Mouse (Mus musculus) megakaryocyte, adult 5-6 weeks (primary cell): ENCODE measurements around the gene Nit1. TPM values are rescaled to one million over a fixed set of nuclear protein-coding genes. Genes with fewer than 3 reads are reported as not detected.

Source experiments
- ATAC-seq: 2 replicates; pipeline ENCODE4 v1.8.0; 2016; ENCODE audit warnings: mild to moderate bottlenecking, inconsistent platforms; ENCODE audit not compliant: poor library complexity, severe bottlenecking
- total RNA-seq, 2 experiments: library from RNA; stranded (forward) in 1 of 2; stranded (reverse) in 1 of 2; fragments of 153-499, 151-499 nt in 1 of 2; fragments of 221-1000, 200-1000 nt in 1 of 2; gene quantifications; 2 replicates each; pipeline versions ENCODE4 v1.2.3 to v1.2.4; 2015 to 2017

Gene Nit1
- total RNA-seq (2015) (6.5 and 9.7 TPM in 2 replicates), total RNA-seq (2017) (37.1 and 39.2 TPM in 2 replicates)

- ATAC-seq: peak; percentile 99
Measured at GRCm38 (mm10) chr1:171345225-171346094, at the start of gene Nit1, which contains the start of gene Pfdn2. TSS of gene Nit1 (minus strand) at chr1:171345646. TSS of gene Pfdn2 (plus strand) at chr1:171345670.

DNA sequence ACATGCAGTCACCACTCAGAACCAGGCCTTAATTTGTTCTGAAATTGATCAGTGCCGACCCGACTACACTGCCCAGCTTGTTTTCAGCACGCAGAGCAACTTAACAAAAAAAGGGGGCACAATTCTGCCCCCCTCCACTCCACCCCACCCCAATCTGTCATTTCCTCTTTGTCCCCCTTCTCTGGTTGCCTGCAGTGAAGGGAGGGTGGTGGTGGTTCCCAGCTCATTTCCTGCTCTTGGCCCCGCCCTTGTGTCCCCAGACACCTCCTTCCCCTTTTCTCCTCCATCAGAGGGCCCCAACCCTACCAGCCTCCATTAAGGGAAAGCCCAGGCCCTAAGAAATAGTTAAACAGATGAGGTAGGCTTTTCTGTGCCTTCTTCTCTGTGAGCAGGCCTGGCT, 44.7 kb upstream of the Nit1 start:
- ATAC-seq: peak; percentile 70

DNA sequence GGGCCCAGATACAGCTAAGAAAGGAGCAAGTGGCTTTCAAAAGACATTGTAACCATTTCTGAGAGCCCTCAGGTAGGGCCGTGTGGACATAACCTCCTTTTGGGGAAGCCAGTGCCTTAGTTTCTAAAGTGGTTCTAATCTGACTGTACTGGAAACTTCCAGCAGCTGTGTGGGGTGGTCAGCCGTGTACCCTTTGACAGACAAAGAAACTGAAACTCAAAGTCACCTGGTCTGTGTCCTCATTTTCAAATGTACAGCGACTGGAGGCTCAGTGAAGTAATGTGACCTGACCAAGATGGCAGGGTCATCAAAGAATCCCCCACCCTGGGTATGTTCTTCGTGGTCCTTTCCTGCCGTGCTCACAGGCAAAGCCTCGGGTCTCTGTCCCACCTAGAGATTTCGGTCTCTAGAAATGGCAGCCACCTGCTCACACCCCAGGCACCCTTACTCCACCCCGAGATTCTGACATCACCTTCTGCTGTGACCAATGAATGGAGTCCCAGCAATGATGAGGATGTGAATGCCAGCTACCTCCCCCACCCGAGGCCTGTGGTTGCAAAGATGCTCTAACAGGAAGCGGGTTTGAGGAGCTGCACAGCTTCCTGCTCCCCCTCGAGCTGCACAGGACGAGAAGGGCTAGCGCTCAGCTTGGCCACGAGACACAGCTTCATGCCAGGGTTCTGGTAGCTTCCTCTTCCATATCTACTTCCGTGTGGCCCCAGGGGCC, 43.1 kb upstream of the Nit1 start, which contains the start of gene Arhgap30:
Gene Arhgap30 (plus strand): TSS at position 579 of the 727 bp plus-strand sequence.
- ATAC-seq: peak; percentile 81

GRCm38 (mm10) chr1:171387099-171387498, 41.7 kb upstream of the Nit1 start:
- ATAC-seq: no peak

- ATAC-seq: no peak
Measured at GRCm38 (mm10) chr1:171385171-171385570, 39.7 kb upstream of the Nit1 start.

GRCm38 (mm10) chr1:171384361-171384760, 38.9 kb upstream of the Nit1 start:
- no peak for ATAC-seq

DNA sequence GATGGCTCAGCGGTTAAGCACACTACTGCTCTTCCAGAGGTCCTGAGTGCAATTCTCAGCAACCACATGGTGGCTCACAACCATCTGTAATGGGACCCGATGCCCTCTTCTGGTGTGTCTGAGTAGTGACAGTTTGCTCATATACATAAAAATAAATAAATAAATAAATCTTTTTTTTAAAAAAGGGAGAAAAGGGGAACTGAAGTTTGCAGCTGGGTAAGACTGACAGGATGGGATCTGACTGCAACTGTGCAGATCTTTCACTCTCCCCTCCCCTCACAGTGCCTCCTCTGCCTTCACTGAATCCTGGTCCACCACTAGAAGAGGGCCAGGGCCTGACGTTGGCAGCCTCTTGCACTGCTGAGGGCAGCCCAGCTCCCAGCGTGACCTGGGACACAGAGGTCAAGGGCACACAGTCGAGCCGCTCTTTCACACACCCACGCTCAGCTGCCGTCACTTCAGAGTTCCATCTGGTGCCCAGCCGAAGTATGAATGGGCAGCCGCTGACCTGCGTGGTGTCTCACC, 36.7 kb upstream of the Nit1 start:
- no peak for ATAC-seq

DNA sequence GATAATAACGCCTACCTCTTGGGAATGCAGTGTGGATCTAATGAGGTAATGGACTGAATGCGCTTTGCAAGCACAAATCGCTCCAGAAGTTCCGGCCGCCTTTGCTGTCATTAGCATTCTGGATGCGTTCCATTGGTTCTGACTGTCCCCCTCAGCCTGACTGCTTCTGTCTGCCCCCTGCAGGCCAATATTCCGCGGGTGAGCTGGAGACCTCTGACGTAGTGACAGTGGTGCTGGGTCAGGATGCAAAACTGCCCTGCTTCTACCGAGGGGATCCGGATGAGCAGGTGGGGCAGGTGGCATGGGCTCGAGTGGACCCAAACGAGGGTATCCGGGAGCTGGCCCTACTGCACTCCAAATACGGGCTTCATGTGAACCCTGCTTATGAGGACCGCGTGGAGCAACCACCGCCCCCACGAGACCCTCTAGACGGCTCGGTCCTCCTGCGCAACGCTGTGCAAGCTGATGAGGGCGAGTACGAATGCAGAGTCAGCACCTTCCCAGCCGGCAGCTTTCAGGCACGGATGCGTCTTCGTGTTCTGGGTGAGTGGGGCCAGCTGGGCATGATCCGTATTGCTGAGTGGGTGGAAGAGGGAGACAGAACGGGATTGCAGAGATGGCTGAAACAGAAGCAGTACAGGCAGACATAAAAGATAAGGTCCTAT, 34.6 kb upstream of the Nit1 start:
- ATAC-seq: peak; percentile 89

GRCm38 (mm10) chr1:171378298-171378697, 32.9 kb upstream of the Nit1 start:
- ATAC-seq: no peak

GRCm38 (mm10) chr1:171375646-171376097, 30.2 kb upstream of the Nit1 start:
- ATAC-seq: peak; percentile 73

GRCm38 (mm10) chr1:171373946-171374345, 28.5 kb upstream of the Nit1 start:
- ATAC-seq: no peak

- ATAC-seq: no peak
Measured at GRCm38 (mm10) chr1:171372880-171373279, 27.4 kb upstream of the Nit1 start.

DNA sequence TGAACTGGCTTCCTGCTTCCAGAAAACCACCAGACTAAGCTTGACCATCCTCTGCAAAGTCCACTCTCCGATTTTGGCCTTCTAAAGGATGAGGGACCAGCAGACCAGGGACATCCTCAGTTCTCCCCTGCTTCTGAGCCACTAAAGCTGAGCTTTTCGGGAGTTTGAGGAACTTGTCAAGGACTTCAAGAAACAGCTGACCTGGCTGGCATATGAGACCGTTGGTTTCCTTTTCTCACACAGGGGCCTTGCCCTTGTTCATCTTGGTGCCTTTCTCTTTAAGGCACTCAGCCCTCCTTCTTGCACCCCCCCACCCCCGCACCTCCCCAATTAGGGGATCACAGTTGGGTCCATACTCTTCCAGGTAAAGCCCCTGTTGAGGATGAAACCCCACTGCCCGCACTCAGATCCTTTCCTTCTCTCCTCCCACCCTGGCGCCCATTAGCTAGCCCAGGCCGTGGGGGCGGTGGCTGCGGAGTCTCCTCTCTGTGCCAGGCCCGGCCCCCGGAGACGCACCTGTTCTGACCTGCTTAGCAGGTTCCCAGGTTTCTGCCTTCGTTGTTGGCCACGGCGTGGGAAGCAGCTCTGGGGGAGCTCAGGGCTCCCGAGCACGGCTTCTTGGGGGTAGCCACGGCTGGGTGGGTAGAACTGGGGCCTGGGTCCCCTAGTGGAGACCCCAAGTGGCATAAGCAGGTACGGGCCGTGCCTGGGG, 24.6 kb upstream of the Nit1 start, which contains the start of gene Nectin4:
Gene Nectin4 (plus strand): TSS at position 255 of the 712 bp plus-strand sequence.
- ATAC-seq: peak; percentile 64

GRCm38 (mm10) chr1:171365934-171366333, 20.5 kb upstream of the Nit1 start:
- peak; percentile 65 for ATAC-seq

DNA sequence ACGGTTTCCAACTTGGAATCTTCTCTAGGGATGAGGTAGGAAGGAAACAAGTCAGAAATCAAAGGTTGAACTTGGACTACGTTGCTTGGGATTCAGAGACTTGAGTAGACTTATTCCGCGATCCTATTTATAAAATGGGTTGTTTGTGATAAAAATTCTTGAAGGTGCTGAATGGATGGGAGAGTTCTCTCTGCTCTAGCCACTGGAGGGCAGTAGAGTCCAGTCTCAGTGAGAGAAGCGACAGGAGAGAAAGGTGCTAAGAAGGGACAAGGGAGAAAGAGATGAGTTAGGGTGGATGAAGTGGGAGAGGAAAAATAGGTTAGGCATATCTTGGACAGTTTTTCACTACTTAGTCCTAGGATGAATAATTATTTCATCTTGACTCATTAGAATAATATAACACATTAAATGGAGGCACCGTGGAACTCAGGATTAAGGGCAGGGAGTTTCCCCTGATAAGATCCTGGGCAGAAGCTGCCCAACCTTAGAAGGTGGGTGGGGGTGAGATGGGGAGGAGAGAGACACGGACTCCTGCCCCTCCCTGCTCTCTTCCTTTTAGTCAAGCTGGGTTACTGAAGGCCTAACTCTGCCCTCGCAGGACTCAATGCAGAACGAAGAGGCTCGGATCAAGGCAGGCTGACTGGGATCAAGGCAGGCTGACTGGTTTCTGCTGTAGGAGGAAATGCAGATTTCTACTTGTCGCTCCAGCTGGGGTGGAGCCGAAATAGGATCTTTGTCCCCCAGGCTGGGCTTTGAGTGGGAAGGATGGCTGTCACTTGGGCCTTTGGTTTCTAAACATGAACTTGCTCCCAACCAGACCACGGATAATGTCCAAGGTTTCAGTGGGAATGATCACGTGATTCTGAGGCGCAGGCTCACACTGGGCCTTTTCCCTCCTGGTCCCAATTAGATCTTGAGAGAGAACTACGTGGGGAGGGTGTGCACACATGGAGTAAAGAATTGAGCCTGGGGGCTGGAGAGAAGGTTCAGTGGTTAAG, 16.0 kb upstream of the Nit1 start:
- ATAC-seq: peak; percentile 76

- ATAC-seq: peak; percentile 84
Measured at GRCm38 (mm10) chr1:171360656-171361055, 15.2 kb upstream of the Nit1 start, which contains the start of gene Klhdc9. TSS of gene Klhdc9 (minus strand) at chr1:171360798.

- ATAC-seq: peak; percentile 2; the same call in 1 of the 2 replicates
Measured at GRCm38 (mm10) chr1:171360253-171360652, 14.8 kb upstream of the Nit1 start.

GRCm38 (mm10) chr1:171358421-171358820, 13.0 kb upstream of the Nit1 start:
- ATAC-seq: peak; percentile 34

DNA sequence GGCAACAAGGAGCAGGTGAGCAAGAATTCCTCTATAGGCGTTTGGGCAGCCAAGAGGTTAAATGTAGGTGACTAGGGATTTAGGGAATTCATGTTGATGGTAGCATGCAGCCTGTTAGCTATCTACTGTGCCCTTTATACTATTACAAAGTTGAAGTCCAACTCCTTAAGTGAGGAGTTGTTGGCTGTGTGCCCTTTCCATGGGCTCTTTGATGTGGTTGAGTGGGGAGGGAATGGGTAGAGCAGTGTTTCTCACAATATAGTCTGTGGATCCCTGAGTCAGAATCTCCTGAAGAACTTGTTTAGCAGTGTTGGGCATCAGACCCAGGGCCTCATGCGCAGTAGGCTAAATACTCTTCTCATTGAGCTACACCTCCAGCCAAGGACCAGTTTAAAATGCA, 11.4 kb upstream of the Nit1 start:
- no peak for ATAC-seq
